ENCODE assay signal across 10 mouse cellular contexts in genomic region chr12:75772424-75773034, GRCm38 (mm10). TPM values are rescaled to one million over a fixed set of nuclear protein-coding genes. Genes with fewer than 3 reads are reported as not detected.
DNase-seq lines count a peak whose midpoint lies in the region; ATAC-seq and TF ChIP-seq lines count a peak whose summit lies in the region.
"Had no signal": no experiment of that assay in that cellular context is flagged by ENCODE, and none has a peak within 500 bp of the region (broad histone marks: within the 10 kb centered on the region; RNA-seq: fewer than 3 reads in every experiment).

No protein-coding gene starts in this region.

- H3K27ac ChIP-seq in heart, adult 2 months: no peak overlapping the region
- H3K27ac ChIP-seq in heart, embryonic 12.5 days (ENCODE audit: poor library complexity, severe bottlenecking): no peak overlapping the region
- H3K27ac ChIP-seq in ES-Bruce4 (ENCODE audit: insufficient read depth, low read length): no peak overlapping the region
- H3K27ac ChIP-seq: embryonic facial prominence, embryonic 13.5 days; limb, embryonic 15.5 days had no signal

- intact Hi-C loops in heart, adult 2 months (cut with DNase I): loop anchor here (5.0 to 10.0 kb wide), 3 partner anchors 100 to 310 kb away; partner anchors contain the start of gene Ppp2r5e

- H3K79me2 ChIP-seq in heart, adult 2 months (replicated peaks; ENCODE audit: control insufficient read depth, insufficient read depth, low read length): no peaks in the 10 kb centered on the region

- 0 out of 2 replicates have a peak, but pooled peaks have one; percentile 36 for TF ChIP-seq EP300 in heart, adult 2 months (IDR thresholded peaks at IDR 0.05; ENCODE audit: insufficient read depth, low read depth, low read length)
- TF ChIP-seq EP300 in ES-Bruce4 (IDR thresholded peaks at IDR 0.05; ENCODE audit: insufficient read depth, low read depth, low read length): no peak

- H3K4me3 ChIP-seq in heart, adult 2 months: no peak overlapping the region
- H3K4me3 ChIP-seq in heart, embryonic 12.5 days: no peak overlapping the region
- no peak overlapping the region for H3K4me3 ChIP-seq in ES-Bruce4 (ENCODE audit: low read depth, low read length)
- H3K4me3 ChIP-seq: embryonic facial prominence, embryonic 13.5 days; limb, embryonic 15.5 days had no signal

- 0 out of 2 replicates have a peak, but pooled peaks cover 8% of the 10 kb centered on the region for H3K9me3 ChIP-seq in heart, embryonic 12.5 days (replicated peaks)
- H3K9me3 ChIP-seq in ES-Bruce4 (replicated peaks; ENCODE audit: control insufficient read depth, insufficient read depth, low read length, poor library complexity, severe bottlenecking): peaks cover 5% of the 10 kb centered on the region; the same call in 1 of the 2 replicates
- H3K9me3 ChIP-seq: limb, embryonic 15.5 days had no signal

- peak; percentile 41 to 77 for DNase-seq in heart, adult 2 months
- DNase-seq in c-Kit-negative CD71-positive TER-119-positive erythroid progenitor cells, embryonic 14.5 days (ENCODE audit: low read depth, low spot score): peak; percentile 6
- peak; percentile 69 for DNase-seq in gastrocnemius, postnatal 10 days
- peak; percentile 41 for DNase-seq in layer of hippocampus, adult 11-12 months (ENCODE audit: low spot score)
- peak; percentile 75 for DNase-seq in splenic B cell, adult 2 months (ENCODE audit: low read depth, low spot score)

- WGBS in heart, adult 2 months: 14% methylated on average over 3 of the region's 3 CpGs
- WGBS in heart, embryonic 12.5 days: 25% methylated on average over 3 of the region's 3 CpGs

- no peak overlapping the region for H3K9ac ChIP-seq in heart, adult 2 months (ENCODE audit: low read depth, low read length)
- no peak overlapping the region for H3K9ac ChIP-seq in heart, embryonic 12.5 days
- H3K9ac ChIP-seq in ES-Bruce4 (ENCODE audit: low read depth, poor library complexity, severe bottlenecking): no peak overlapping the region
- H3K9ac ChIP-seq: embryonic facial prominence, embryonic 13.5 days; limb, embryonic 15.5 days had no signal

- no peak for ATAC-seq in heart, embryonic 12.5 days (ENCODE audit: insufficient number of reproducible peaks, low FRiP score)
- ATAC-seq in megakaryocyte-erythroid progenitor cell, adult 5-6 weeks (replicated peaks; ENCODE audit: low FRiP score, low TSS enrichment, poor library complexity, severe bottlenecking): peak; percentile 77

- H3K27me3 ChIP-seq in heart, adult 2 months (ENCODE audit: control insufficient read depth, insufficient read depth, low read length): no peaks in the 10 kb centered on the region
- H3K27me3 ChIP-seq in heart, embryonic 12.5 days (replicated peaks): no peaks in the 10 kb centered on the region
- no peaks in the 10 kb centered on the region for H3K27me3 ChIP-seq in ES-Bruce4 (ENCODE audit: control insufficient read depth, insufficient read depth, low read length, poor library complexity, severe bottlenecking)
- H3K27me3 ChIP-seq in splenic B cell, adult 2 months (ENCODE audit: control insufficient read depth, insufficient read depth, low read length, poor library complexity, severe bottlenecking): no peaks in the 10 kb centered on the region
- H3K27me3 ChIP-seq: embryonic facial prominence, embryonic 13.5 days; limb, embryonic 15.5 days had no signal

- peak; percentile 76 for TF ChIP-seq CTCF in heart, adult 2 months (IDR thresholded peaks at IDR 0.05)
- peak; percentile 56 for TF ChIP-seq CTCF in ES-Bruce4 (IDR thresholded peaks at IDR 0.05; ENCODE audit: low read depth, low read length)

- H3K4me2 ChIP-seq in heart, embryonic 12.5 days: no peak overlapping the region
- H3K4me2 ChIP-seq: embryonic facial prominence, embryonic 13.5 days; limb, embryonic 15.5 days had no signal

- H3K4me1 ChIP-seq in heart, adult 2 months (ENCODE audit: control insufficient read depth, insufficient read depth, low read length): no peaks in the 10 kb centered on the region
- H3K4me1 ChIP-seq in heart, embryonic 12.5 days (replicated peaks): peaks cover 5% of the 10 kb centered on the region
- H3K4me1 ChIP-seq in ES-Bruce4 (ENCODE audit: control insufficient read depth, insufficient read depth, low read length): no peaks in the 10 kb centered on the region
- H3K4me1 ChIP-seq: embryonic facial prominence, embryonic 13.5 days; limb, embryonic 15.5 days had no signal

- no peak for TF ChIP-seq POLR2A in heart, adult 2 months (IDR thresholded peaks at IDR 0.05; ENCODE audit: insufficient read depth, low read depth, low read length)
- TF ChIP-seq POLR2A in ES-Bruce4 (IDR thresholded peaks at IDR 0.05; ENCODE audit: insufficient read depth, low read length): no peak

- no peaks in the 10 kb centered on the region for H3K36me3 ChIP-seq in heart, adult 2 months (ENCODE audit: control insufficient read depth, insufficient read depth, low read length)
- H3K36me3 ChIP-seq in heart, embryonic 12.5 days: no peaks in the 10 kb centered on the region
- no peaks in the 10 kb centered on the region for H3K36me3 ChIP-seq in ES-Bruce4 (ENCODE audit: control insufficient read depth, insufficient read depth, low read length, poor library complexity, severe bottlenecking)
- H3K36me3 ChIP-seq in splenic B cell, adult 2 months (ENCODE audit: control insufficient read depth, insufficient read depth, low read length, poor library complexity, severe bottlenecking): no peaks in the 10 kb centered on the region
- H3K36me3 ChIP-seq: embryonic facial prominence, embryonic 13.5 days; limb, embryonic 15.5 days had no signal

RNA-seq across cellular contexts. Expression of gene Sgpp1, which starts 37.0 kb away (rescaled TPM):
- 10 to 100 TPM; 21.3 to 22.5 TPM for total RNA-seq in heart, adult 2 months (2021)
- 17.1 and 31.1 TPM in 2 replicates for polyA plus RNA-seq in heart, adult 2 months (2012; rRNA removed)
- 24.0 and 25.4 TPM in 2 replicates for polyA plus RNA-seq in heart, embryonic 12.5 days (2016; fragmentation: Nextera tagmentation; extraction: Ambion mirVana)
- 11.8 and 13.7 TPM in 2 replicates for polyA plus RNA-seq in ES-Bruce4 (2011; ENCODE audit: insufficient read depth, insufficient read length, low read depth, missing spikeins)
- 10 to 100 TPM; 16.6 to 17.2 TPM for total RNA-seq in gastrocnemius, postnatal 10 days (2021)
- 46.1 and 58.9 TPM in 2 replicates for total RNA-seq in megakaryocyte-erythroid progenitor cell, adult 5-6 weeks (2014; fragmentation: Nextera tagmentation)
- total RNA-seq in megakaryocyte-erythroid progenitor cell, adult 5-6 weeks (2017): 78.3 and 96.8 TPM in 2 replicates

RNA-seq across cellular contexts. Expression of gene Syne2, which starts 45.4 kb away (rescaled TPM):
- total RNA-seq in heart, adult 2 months (2021): 10 to 100 TPM; 33.1 to 33.6 TPM
- polyA plus RNA-seq in heart, adult 2 months (2012; rRNA removed): 21.7 and 30.3 TPM in 2 replicates
- 63.7 and 65.4 TPM in 2 replicates for polyA plus RNA-seq in heart, embryonic 12.5 days (2016; fragmentation: Nextera tagmentation; extraction: Ambion mirVana)
- 28.9 and 34.3 TPM in 2 replicates for polyA plus RNA-seq in ES-Bruce4 (2011; ENCODE audit: insufficient read depth, insufficient read length, low read depth, missing spikeins)
- 10 to 100 TPM; 22.2 to 28.2 TPM for total RNA-seq in gastrocnemius, postnatal 10 days (2021)
- 2.7 and 8.0 TPM in 2 replicates for total RNA-seq in megakaryocyte-erythroid progenitor cell, adult 5-6 weeks (2014; fragmentation: Nextera tagmentation)
- total RNA-seq in megakaryocyte-erythroid progenitor cell, adult 5-6 weeks (2017): 1.2 and 5.9 TPM in 2 replicates

Comparison
In these comparisons a context has a peak if more than half of its experiments do, and no peak if none do; other contexts are left out.
1. DNase-seq: peak in every context shown above with its lines; median percentile 75 in splenic B cell, adult 2 months; 69 in gastrocnemius, postnatal 10 days; 59 in heart, adult 2 months; 41 in layer of hippocampus, adult 11-12 months; 6 in c-Kit-negative CD71-positive TER-119-positive erythroid progenitor cells, embryonic 14.5 days.